Mouse (Mus musculus) C2C12 (cell line): ENCODE data around the gene Acadsb. TPM values are rescaled to one million over a fixed set of nuclear protein-coding genes. Genes with fewer than 3 reads are reported as not detected.

Experiments
- H3K27me3 ChIP-seq: one replicate; pipeline ENCODE4 v1.6.1; 2011; ENCODE audit not compliant: control insufficient read depth, insufficient read depth, insufficient read length
- H3K36me3 ChIP-seq: one replicate; pipeline ENCODE4 v1.6.1; 2011; ENCODE audit not compliant: control insufficient read depth, insufficient read depth
- H3K4me3 ChIP-seq: one replicate; pipeline ENCODE4 v1.5.1; 2011; ENCODE audit warnings: mild to moderate bottlenecking, control low read depth; ENCODE audit not compliant: poor library complexity, insufficient read depth, severe bottlenecking
- H3K79me2 ChIP-seq: one replicate; pipeline ENCODE4 v1.6.1; 2011; ENCODE audit not compliant: control insufficient read depth, insufficient read depth
- H3K79me3 ChIP-seq: one replicate; pipeline ENCODE4 v1.6.1; 2011; ENCODE audit warnings: low read depth, control low read depth
- H3ac ChIP-seq: one replicate; pipeline ENCODE3; 2011; ENCODE audit warnings: low read depth; ENCODE audit not compliant: control insufficient read depth, insufficient read length
- CEBPB ChIP-seq: IDR thresholded peaks from one replicate; pipeline ENCODE4 v1.6.1; 2011; ENCODE audit warnings: low read depth, mild to moderate bottlenecking, control low read depth, moderate library complexity
- CTCF ChIP-seq: IDR thresholded peaks from one replicate; pipeline ENCODE4 v1.5.1; 2011; ENCODE audit not compliant: control insufficient read depth, insufficient read depth, insufficient read length
- FOSL1 ChIP-seq: IDR thresholded peaks from one replicate; pipeline ENCODE4 v1.8.0; 2011; ENCODE audit warnings: mild to moderate bottlenecking, low read length; ENCODE audit not compliant: poor library complexity, insufficient read depth, severe bottlenecking
- MAX ChIP-seq: IDR thresholded peaks from one replicate; pipeline ENCODE4 v1.6.1; 2011; ENCODE audit warnings: mild to moderate bottlenecking, control low read depth
- MYOD1 ChIP-seq: IDR thresholded peaks from one replicate; pipeline ENCODE4 v1.6.1; 2011; ENCODE audit warnings: low read depth; ENCODE audit not compliant: control insufficient read depth, insufficient read length
- MYOG ChIP-seq: IDR thresholded peaks from one replicate; pipeline ENCODE4 v1.6.1; 2011; ENCODE audit not compliant: control insufficient read depth, insufficient read length; ENCODE audit errors: extremely low read depth
- USF1 ChIP-seq: IDR thresholded peaks from one replicate; pipeline ENCODE4 v1.6.1; 2011; ENCODE audit warnings: low read depth, mild to moderate bottlenecking, control low read depth, moderate library complexity
- polyA plus RNA-seq: library from polyadenylated mRNA; unstranded; fragments of >200 nt; fragmentation: generic; extraction: Trizol; gene quantifications from one replicate; pipeline ENCODE4 v1.2.1, GENCODE M21; 2012; ENCODE audit warnings: missing spikeins

The Acadsb gene
- polyA plus RNA-seq, 1 experiment: 3.5 TPM

DNA sequence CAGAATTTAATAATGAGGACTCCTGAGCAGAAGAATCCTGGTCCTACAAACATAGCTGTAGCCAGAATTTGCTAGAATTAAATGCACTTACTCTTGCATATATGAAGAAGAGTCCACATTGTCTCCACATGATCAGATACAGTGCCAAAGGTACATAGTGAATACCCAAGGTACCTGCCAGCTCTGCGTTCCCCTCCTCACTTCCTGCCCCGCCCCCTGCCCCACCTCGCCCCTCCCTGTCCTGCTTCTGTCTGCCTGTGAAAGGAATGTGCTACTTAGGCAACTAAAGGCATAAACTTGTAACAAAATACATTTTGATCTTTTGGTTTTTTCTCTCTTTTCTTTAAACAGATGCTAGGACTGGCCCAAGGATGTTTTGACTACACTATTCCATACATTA is 26.6 kb downstream of the Acadsb start:
- H3K4me3 ChIP-seq: no peak overlapping the region
- no peaks in the 10 kb centered on the region for H3K79me2 ChIP-seq
- no peak overlapping the region for H3ac ChIP-seq
- no peaks in the 10 kb centered on the region for H3K36me3 ChIP-seq
- H3K27me3 ChIP-seq: no peaks in the 10 kb centered on the region
- TF ChIP-seq MYOG (no peak), USF1 (no peak), FOSL1 (no peak), MAX (no peak), CEBPB (no peak), MYOD1 (no peak), CTCF (no peak)
- no peaks in the 10 kb centered on the region for H3K79me3 ChIP-seq

DNA sequence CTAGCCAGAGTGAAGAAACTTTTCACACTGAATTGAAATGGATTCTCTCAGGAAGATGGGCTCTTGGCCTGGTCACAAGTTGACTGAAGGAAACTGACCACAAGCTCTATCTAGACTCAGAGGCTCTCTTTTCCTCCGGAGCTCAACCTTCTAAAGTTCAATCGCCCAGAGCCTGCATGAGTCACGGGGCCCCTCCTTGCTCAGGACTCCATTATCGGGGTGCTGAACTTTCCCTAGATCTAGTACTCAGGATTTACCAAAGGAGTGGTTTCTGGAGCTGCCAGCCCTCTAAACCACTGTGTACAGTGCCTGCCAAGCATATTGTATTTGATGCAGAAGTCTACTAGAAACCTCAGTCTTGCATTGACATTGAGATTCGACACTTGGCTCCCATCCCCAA is 46.3 kb downstream of the Acadsb start:
- H3ac ChIP-seq: no peak overlapping the region
- H3K4me3 ChIP-seq: no peak overlapping the region
- H3K79me3 ChIP-seq: no peaks in the 10 kb centered on the region
- TF ChIP-seq USF1 (no peak), MYOG (no peak), CEBPB (no peak), CTCF (no peak), MYOD1 (no peak), FOSL1 (no peak), MAX (no peak)
- no peaks in the 10 kb centered on the region for H3K79me2 ChIP-seq
- no peaks in the 10 kb centered on the region for H3K27me3 ChIP-seq
- no peaks in the 10 kb centered on the region for H3K36me3 ChIP-seq

GRCm38 (mm10) chr7:131465117-131465601 is 54.8 kb downstream of the Acadsb start:
- Histone ChIP-seq H3K4me3 (no peak overlapping the region), H3K79me3 (no peaks in the 10 kb centered on the region)
- TF ChIP-seq MYOD1: no peak
- TF ChIP-seq CTCF: no peak
- no peak for TF ChIP-seq MAX
- no peak for TF ChIP-seq FOSL1
- TF ChIP-seq USF1: no peak
- no peak for TF ChIP-seq MYOG

GRCm38 (mm10) chr7:131465735-131466134 is 55.3 kb downstream of the Acadsb start:
- Histone ChIP-seq H3K79me3 (no peaks in the 10 kb centered on the region), H3K36me3 (no peaks in the 10 kb centered on the region), H3ac (no peak overlapping the region), H3K79me2 (no peaks in the 10 kb centered on the region), H3K27me3 (peaks cover 9% of the 10 kb centered on the region), H3K4me3 (no peak overlapping the region)
- TF ChIP-seq MAX (no peak), MYOD1 (no peak), CEBPB (no peak)

More at GRCm38 (mm10) chr7:131465117-131465601, 54.8 kb downstream of the Acadsb start:
- no peaks in the 10 kb centered on the region for H3K36me3 ChIP-seq
- no peak overlapping the region for H3ac ChIP-seq
- no peaks in the 10 kb centered on the region for H3K79me2 ChIP-seq
- H3K27me3 ChIP-seq: peaks cover 9% of the 10 kb centered on the region

- Histone ChIP-seq H3K27me3 (peaks cover 9% of the 10 kb centered on the region), H3K79me2 (no peaks in the 10 kb centered on the region), H3K79me3 (no peaks in the 10 kb centered on the region), H3ac (no peak overlapping the region), H3K36me3 (no peaks in the 10 kb centered on the region), H3K4me3 (no peak overlapping the region)
- no peak for TF ChIP-seq MYOG
- TF ChIP-seq MYOD1: no peak
- TF ChIP-seq CTCF: no peak
- no peak for TF ChIP-seq USF1
- no peak for TF ChIP-seq MAX
- TF ChIP-seq FOSL1: no peak
- no peak for TF ChIP-seq CEBPB
These were observed 56.9 kb downstream of the Acadsb start for GRCm38 (mm10) chr7:131467312-131467711.

GRCm38 (mm10) chr7:131469506-131469905 is 59.1 kb downstream of the Acadsb start:
- Histone ChIP-seq H3K4me3 (no peak overlapping the region), H3K36me3 (no peaks in the 10 kb centered on the region), H3K79me3 (no peaks in the 10 kb centered on the region), H3ac (no peak overlapping the region), H3K27me3 (no peaks in the 10 kb centered on the region), H3K79me2 (no peaks in the 10 kb centered on the region)
- TF ChIP-seq MYOD1: no peak
- TF ChIP-seq CTCF: no peak
- TF ChIP-seq MYOG: no peak
- TF ChIP-seq MAX: no peak
- TF ChIP-seq FOSL1: no peak
- no peak for TF ChIP-seq CEBPB
- TF ChIP-seq USF1: no peak
